Mouse (Mus musculus): ENCODE data around the gene Tmem212.
A peak's percentile ranks its signal among the peaks of the same experiment; 100 is the strongest.

The Tmem212 gene

DNA sequence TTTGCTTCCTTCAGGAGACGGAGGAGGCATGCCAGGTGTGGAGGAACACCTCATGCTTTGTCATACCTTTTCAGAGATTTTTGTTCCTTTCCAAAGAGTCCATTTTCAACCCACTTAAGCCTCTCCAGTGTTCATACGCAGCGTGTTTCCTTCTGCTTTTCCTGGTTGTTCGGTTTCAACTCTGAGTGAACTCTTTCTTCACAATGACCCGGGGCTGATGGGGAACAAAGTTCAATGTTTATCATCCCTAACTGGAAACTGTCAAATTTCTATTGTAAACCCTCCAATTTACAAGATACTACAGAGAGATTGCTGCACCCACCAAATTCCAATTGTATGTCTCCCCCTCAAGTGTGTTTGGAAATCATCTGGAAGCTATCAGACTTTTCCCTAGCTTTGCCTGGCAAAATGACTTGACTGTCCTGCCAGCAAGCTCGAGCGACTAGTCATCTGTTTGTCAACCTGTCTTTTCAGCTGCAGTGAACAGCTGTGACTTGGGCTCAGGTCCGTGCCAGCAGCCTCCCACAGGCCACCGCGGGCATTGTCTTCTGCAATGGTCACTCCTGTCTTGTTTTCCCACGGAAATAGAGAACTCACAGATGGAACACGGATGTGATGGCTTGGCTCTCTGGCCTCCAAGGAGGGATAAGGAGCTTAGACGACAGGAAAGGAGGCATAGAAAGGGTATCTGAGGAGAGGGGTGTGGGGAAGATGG, 3.0 kb upstream of the Tmem212 start:
- no peak for DNase-seq (ENCODE audit: low read depth, low spot score)

- DNase-seq (ENCODE audit: low read depth, low spot score) = no peak
Measured at GRCm38 (mm10) chr3:27898178-27898577, 2.0 kb upstream of the Tmem212 start.

- no peak for DNase-seq (ENCODE audit: low read depth, low spot score)
Measured at GRCm38 (mm10) chr3:27886578-27886977, 9.6 kb downstream of the Tmem212 start.

DNA sequence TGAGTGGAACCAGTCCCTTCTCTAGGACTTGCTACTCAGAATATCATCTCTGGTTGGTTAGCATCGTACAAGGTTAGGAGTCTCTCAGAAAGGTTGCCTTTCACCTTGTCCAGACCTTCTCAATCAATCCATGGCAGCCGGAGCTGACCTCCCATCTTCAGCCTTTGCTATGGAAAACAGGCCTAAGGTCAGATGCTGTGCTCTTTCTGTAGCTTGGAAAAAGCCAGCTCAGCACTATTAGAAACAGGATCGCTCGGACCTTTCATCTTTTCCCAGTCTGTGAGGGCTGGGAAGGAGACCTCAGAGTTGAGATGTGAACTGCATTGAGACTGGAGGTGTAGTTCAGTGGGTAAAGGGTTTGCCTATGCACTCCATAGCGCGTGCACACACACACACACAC, 10.6 kb downstream of the Tmem212 start:
- DNase-seq (ENCODE audit: low read depth, low spot score) = no peak

DNA sequence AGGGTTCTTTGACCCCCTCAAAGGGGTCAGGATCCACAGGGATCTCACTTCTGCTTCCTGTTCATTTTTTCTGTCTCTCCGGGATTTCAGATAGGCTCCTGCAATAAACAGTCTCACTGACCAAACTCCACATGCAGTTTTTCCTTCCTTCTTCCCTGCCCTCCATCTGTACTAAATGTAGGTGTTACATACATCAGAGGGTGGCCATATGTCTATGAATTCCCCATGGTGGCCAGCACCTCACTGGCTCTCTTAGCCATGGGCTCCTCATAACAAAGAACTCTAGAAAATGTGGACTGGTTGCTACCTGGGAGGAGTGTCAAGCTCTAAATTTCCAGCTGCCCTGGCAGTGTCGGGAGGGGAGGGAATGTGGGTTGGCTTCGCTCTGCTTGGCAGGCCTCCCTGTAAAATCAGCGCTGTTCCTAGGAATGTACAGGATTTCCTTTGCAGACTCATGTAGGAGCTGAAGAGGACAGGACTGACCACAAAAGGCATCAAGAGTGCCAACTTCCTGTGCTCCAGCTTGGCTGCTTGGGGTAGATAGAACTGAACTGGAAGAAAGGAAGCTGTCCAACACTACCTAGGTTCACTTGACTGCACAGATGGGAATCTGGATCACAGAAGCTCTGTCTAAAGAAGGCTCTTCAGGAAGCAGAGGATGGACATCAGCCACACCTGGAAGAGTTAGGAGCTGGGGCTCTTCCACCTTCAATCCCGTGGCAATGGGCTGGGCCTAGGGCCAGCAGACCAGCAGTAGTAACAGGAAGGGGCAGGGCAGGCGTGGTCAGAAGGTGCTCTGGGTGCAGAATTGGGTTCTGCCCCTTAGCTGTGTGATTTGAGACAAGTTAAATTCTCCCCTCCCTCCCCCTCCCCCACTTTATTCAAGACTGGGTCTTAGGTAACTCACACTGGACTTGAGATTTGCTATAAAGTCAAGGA, 14.0 kb downstream of the Tmem212 start:
- no peak for DNase-seq (ENCODE audit: low read depth, low spot score)

DNA sequence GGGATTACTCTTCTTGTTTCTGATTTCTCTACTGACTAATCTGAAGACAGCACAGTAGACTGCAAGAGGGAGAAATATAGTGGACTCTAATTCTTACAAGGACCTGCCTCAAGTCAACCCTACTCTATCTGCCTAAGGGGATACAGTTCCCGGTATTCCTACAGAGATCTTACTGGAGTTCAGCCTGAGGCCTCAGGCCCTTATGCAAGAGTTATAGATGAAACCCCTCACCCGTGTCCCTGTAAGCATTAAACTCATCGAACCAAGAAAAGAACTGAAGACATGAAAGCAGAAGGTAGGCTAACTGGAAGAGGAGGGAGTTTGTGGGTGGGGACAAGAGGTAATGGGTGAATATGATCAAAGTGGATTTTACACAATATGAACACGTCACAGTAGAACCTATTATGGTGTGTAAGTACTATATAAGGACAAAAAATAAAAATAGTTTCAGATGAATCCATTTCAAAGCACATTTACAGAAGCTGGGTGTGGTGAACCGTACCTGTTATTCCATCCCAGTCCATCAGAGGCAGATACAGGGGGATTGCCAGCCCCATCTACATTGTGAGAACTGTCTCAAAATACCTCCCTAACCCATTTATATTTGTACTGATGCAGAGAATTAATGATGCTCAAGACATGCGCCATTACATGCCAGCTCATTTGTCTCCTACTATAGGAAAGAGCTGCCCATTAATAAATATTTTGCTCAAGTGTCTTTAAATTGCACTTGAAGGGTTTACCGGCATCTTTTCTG, 17.1 kb downstream of the Tmem212 start:
- DNase-seq (ENCODE audit: low read depth, low spot score) = no peak

- peak; percentile 62 for DNase-seq (ENCODE audit: low read depth, low spot score)
Measured at GRCm38 (mm10) chr3:27873268-27874073, 22.7 kb downstream of the Tmem212 start.

DNA sequence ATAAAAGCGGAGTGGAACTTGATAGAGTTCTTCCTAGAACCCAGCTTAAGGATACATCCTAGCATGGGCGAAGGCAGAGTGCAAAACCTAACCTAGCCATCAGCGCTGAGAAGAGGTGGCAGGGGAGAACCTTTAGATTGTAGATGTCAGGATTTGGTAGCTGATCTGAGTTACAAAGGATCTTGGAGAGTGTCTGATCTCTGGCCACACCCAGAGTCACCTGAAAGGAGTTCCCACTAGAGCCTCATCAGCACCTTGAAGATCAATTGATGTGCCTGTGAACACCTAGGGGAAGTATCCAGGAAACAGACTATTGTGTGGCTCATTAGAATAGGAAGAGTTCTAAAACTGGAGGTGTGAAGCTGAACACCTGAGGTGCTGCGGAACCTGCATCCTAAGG, 23.7 kb downstream of the Tmem212 start:
- no peak for DNase-seq (ENCODE audit: low read depth, low spot score)

DNA sequence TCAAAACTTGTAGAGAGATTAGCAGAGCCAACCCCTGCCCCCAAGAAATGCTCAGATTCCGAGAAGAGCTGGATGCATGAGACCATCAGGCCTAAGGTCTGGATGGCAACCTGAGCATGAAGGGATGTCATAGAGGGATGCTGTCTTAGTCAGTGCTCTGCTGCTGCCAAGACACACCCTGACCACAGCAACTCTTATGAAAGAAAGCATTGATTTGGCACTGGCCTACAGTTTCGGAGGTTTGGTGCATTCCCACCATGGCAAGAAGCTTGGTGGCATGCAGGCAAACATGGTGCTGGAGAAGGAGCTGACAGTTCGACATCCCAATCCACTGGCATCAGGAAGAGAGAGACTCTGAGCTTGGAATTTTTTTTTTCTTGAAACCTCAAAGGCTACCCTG, 24.3 kb downstream of the Tmem212 start:
- no peak for DNase-seq (ENCODE audit: low read depth, low spot score)

GRCm38 (mm10) chr3:27871371-27871770, 24.8 kb downstream of the Tmem212 start:
- no peak for DNase-seq (ENCODE audit: low read depth, low spot score)

DNA sequence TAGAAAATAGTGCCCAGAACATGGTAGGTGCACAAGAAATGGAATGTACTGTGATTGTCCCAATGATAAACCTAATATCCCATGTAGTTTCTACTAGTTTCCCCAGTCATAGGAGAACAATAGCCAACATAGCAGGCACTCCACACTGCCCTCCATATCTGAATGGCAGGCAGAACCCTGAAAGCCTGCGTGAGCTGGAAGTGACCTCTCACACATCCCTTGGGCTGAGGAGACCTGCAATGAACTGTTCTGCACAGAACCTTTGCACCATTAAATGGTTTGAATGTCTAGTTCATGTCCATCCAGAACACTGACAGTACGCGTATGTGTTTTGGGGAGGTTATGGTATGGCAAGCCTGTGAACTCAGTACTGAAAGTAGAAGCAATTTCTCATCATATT, 27.5 kb downstream of the Tmem212 start:
- no peak for DNase-seq (ENCODE audit: low read depth, low spot score)

DNA sequence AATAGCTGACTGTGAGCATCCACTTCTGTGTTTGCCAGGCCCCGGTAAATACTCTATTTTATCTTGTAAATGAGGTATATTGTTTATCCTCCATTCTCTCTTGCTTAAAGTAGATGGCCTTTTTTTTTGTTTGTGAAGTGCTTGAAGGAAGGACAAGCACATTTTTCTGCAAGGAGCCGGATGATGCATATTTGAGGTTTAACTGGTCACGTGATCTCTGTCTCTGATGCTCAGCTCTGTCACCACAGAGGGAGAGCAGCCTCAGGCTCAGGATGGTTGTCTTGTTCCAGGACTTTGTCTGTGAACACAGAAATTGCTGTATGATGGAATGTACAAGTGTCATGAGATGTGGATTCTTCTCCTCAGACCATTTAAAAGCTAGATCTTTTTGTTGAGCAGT, 28.4 kb downstream of the Tmem212 start:
- DNase-seq (ENCODE audit: low read depth, low spot score) = no peak

- DNase-seq (ENCODE audit: low read depth, low spot score) = peak; percentile 75
Measured at GRCm38 (mm10) chr3:27862821-27863740, 33.1 kb downstream of the Tmem212 start.

GRCm38 (mm10) chr3:27861601-27862000, 34.6 kb downstream of the Tmem212 start:
- DNase-seq (ENCODE audit: low read depth, low spot score) = no peak

GRCm38 (mm10) chr3:27861086-27861485, 35.1 kb downstream of the Tmem212 start:
- DNase-seq (ENCODE audit: low read depth, low spot score) = no peak

- DNase-seq (ENCODE audit: low read depth, low spot score) = no peak
Measured at GRCm38 (mm10) chr3:27859161-27859561, 37.0 kb downstream of the Tmem212 start.

DNA sequence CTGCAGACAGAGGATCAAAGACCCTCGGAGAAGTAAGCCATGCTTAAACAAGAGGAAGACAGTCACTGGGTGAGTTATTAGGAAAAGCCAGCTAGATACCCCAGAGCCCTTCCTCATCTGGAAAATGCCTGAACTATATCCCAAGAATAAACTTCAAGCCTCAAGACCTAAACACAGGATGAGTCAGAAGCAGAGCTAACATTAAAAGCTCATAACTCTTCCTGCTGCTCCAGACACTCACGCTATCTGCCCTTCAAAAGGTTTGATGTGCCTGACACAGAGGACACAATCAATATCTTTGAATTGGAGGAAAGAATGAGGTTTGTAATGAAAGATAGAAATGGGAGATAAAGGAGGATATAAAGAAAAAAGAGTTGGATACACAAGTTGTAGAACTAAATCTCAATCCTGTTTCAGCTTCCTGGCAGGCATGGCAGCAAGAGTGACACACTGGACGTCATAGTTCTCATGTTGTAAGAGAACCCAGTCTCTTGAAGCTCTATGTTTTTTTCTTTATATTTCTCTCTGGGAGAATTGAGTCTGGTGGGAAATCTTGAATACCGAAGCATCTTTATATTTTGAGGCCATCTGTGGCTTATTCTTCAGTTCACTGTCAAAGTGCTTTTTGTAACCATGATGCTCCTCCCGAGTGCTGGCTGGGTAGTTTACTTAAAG, 37.6 kb downstream of the Tmem212 start:
- no peak for DNase-seq (ENCODE audit: low read depth, low spot score)

- no peak for DNase-seq (ENCODE audit: low read depth, low spot score)
Measured at GRCm38 (mm10) chr3:27856288-27856687, 39.9 kb downstream of the Tmem212 start.

DNA sequence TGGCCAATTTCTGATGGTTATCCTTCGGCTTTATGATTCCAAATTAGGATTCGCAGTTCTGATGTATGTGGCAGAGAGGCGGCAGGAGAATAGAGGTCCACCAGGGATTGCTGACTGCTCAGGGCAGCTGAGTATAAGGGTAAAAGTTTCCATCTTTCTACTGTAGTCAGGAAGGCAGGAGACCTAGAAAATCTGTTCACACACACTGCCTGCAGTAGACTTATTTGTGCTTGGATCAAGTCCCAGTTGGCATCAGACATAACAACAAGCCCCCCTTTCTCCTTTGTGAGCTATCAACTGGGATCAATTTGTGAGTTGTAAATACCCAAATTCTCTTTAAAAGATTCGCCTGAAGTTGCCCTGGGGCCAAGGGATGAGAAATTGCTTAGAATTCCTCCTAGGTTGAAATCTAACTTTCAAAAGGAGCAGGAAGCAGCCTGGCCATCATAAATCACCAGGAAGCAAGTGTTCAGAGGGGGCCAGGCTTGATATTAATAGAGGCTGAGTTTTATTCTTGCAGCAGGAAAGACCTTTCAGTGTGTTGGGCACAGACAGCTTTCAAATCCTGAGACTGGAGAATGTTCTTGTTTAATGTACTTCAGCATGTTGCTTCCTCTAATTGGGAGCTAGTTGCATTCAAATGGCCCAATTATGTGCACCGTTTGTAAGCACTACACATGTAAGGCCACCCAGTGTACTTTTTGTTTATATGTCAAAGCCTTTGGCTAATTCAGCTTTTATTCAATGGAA, 41.6 kb downstream of the Tmem212 start:
- DNase-seq (ENCODE audit: low read depth, low spot score) = no peak
